Mouse (Mus musculus) urinary bladder, postnatal 25 days (tissue): Measurements from ENCODE around the gene Tctn3.

Experiments
- DNase-seq: peaks from one replicate; pipeline ENCODE4 v3.0.0; 2022; ENCODE audit warnings: low spot score

Gene Tctn3

GRCm38 (mm10) chr19:40611830-40612506, at the start of gene Tctn3, which contains the start of gene Entpd1:
Gene Tctn3, minus strand, starts transcription at chr19:40612233.
Gene Entpd1, plus strand, starts transcription at chr19:40612366.
- DNase-seq, result peak; percentile 93

DNA sequence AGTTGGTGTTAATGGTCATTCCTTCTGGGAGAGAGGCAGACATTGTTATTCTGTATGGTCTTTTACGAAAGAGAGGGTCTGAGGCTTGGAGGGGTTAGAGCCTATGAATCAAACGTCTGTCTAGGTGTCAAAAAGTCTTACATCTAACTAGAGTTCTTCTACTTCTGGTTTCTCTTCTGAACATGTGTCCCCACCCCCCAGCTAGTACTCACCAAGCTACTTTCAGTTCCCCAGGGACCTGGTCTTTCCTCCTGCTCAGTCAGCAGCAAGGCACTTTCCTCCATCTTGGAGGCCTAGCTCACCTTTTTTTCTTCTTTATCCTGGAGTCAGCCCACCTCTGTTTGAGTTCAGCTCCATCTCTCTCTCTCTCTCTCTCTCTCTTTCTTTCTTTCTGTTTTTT, 49.1 kb upstream of the Tctn3 start:
- DNase-seq, result no peak

DNA sequence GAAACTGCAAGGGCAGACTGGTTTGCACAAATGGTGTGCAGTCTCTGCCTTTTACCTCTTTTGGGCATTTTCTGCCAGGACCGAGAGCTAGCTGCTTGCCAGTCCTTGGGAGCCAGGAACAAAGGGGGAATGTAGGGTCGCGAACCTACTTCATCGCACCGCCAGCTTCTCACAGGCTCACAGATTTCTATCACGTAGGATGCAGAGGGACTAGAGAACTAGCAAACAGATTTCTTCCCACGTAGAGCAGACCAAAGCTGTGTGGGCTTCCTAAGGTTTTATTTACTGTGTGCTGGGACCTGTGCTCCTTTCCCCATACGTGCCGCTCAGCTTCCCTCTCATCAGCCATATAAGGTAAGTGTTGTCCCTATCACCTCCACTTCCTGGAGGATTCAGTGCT, 48.5 kb upstream of the Tctn3 start:
- DNase-seq, result no peak

GRCm38 (mm10) chr19:40659651-40660478, 47.8 kb upstream of the Tctn3 start:
- DNase-seq, result no peak

GRCm38 (mm10) chr19:40658935-40659334, 46.9 kb upstream of the Tctn3 start:
- DNase-seq, result no peak

DNA sequence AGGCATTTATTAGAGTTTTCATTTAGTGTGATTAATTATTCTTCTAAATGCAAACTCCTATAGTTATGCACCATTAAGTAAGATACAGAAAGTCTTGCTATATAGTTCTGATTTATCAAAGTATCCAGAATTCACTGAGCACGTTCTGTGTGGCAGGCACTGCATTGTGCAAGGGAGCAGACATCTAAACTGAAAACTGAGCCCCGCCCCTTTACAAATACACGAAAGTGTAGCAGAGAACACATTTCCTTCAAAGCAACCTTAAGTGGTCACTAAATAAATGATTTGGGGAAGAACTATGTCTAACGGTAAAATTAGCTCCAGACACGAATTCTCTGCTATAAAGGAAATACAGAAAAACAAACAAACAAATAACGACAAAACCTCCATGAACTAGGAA, 46.2 kb upstream of the Tctn3 start:
- DNase-seq, result no peak

DNA sequence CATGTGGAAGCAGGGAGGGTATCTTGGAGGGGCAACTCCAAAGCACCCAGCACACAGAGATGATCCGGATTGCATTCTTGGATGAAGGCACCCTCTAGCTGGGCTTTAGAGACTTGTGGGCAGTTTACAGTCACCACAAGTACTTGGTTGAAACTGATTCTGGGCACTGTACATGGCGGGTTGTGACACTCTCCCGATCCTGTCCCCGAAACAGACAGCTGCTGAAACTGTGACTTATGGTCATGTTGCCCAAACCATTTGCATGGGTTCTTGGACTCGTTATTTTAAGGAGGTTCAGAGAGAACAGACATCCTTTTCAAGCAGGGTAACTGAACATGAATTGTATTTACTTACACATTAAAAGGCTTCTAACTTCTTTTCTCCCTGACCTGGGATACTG, 44.2 kb upstream of the Tctn3 start:
- DNase-seq, result no peak

- no peak for DNase-seq
These were observed 38.1 kb upstream of the Tctn3 start for GRCm38 (mm10) chr19:40650090-40650489.

DNA sequence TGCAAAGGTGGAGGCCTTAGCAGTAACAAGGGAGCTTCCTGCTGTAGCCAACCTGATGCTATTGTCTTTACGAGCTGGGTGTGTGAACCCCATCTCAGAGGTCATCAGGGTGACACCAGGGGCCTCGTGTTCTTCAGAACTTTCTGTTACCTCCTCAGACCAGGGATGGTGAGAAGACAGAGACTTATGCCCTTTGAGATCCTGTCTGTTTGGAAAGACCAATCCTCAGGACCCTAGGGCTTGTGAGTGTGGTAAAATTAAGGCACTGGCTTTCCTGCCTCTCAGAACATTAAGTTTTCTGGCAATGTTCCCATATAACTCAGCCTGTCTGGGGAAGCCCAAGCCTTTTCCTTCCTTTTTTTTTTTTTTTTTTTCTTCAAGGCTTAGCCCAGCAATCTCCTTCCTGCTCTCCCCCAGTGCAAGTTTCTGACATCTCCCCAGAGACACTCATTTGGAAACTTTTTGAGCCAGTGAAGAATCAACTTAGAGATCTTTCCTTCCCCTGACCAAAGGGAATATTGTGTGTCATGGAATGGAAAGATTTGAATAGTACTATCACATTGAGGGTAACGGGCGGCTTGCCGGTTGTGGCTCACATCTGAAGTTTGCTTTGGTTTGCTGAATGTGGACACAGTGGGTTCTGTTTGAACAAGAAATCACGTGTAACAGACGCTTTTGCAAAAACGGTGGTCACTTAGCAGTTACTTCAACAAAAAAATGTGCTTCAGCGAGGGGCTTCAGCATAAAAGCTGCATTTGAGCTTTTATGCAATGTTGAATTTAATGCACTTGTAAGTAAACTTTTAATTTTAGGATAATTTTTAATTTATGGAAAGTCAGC, 35.5 kb upstream of the Tctn3 start:
- no peak for DNase-seq

DNA sequence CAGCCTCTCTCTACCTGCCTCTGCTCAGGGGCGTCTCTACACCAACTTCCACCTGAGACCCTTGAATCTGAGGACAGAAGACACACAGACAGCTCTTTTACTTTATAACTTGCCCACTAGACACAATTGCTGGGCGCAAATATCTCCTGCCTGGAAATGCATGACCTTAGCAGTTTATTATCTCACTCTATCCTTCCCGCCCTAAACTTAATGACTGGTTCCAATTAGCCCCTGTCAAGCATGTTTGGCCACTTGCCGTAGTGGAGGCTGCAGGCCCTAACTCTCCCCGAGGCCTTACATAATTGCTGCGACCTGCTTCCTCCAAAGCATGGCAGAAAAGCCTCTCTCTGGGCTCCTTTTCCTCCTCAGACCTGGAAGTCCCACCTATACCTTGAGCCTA, 34.3 kb upstream of the Tctn3 start:
- no peak for DNase-seq

- no peak for DNase-seq
These were observed 31.8 kb upstream of the Tctn3 start for GRCm38 (mm10) chr19:40643846-40644245.

DNA sequence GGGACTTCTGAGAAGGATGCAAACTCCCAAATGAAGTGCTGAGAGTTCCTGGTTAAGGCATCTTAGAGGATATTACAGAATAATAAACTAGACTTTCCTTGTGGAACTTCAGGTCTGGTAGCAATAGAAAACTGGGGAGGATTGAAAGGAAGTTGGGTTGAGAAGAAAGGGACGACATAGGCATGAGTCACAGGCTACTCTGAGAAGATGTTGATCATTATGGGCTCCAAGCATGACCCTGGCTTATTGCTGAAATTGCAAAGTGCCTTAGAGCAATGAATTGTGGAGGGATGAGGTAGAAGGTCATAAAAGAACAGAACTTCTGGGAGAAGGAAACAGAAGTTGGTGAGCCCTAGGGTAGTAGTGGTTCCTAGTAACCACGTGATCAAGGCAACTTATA, 28.8 kb upstream of the Tctn3 start:
- no peak for DNase-seq

- DNase-seq, result no peak
These were observed 27.8 kb upstream of the Tctn3 start for GRCm38 (mm10) chr19:40639729-40640304.

GRCm38 (mm10) chr19:40638582-40638981, 26.5 kb upstream of the Tctn3 start:
- DNase-seq, result no peak

DNA sequence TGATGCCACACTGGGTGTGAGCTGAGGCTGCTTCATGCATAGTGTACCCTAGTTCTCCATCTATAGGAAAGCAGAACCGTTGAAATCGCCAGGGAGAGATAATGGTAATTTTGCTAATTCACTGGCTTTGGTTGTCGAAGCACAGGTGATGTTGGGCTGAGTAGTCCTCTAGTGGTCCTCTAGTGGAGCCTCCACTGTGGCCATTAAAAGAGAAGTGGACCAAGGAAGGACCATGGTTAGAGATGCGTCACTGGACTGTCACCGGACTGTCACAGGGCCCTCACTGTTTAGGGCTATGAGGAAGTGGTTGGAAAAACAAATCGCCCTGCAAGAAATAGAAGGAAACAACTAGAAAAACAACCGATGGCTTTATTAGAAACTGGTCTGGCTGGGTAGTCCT, 25.6 kb upstream of the Tctn3 start:
- no peak for DNase-seq

DNA sequence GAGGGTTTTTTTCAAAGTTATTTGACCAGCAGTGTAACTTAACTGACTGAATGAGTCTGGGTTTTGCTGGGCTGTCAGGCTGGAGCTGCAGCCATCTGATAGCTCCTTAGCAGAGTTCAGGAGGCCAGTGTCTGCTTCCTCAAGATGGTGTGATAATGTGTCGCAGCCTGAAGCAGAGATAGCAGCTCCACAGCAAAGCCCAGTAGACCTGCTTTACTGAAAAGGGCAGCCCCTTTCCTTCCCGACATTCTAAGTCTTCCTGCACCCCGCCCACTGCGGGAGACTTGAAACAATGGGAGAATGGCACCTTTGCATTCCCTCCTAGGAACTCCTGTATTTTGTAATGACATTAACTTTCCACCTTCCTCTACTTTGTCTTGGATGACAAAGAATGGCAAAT, 25.1 kb upstream of the Tctn3 start:
- no peak for DNase-seq

- no peak for DNase-seq
These were observed 21.1 kb upstream of the Tctn3 start for GRCm38 (mm10) chr19:40633144-40633543.

DNA sequence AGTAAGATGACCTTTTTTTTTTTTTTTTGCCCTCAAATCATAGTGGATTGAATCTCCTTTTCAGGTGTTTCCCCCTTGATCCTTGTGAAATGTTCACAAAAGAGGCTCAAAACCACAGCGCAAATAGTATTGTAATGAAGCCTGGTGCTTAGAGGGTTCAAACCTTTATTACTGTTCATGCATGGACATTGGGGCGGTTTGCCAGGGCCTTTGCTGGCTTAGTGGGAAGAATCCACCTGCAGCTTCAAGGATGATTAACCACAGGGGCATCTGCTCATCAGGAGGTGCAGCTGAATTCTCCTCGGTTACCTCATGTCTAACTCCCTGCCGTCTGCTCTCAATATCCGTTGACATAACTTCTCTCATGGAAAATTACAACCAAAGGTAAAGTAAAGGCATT, 20.6 kb upstream of the Tctn3 start:
- no peak for DNase-seq

DNA sequence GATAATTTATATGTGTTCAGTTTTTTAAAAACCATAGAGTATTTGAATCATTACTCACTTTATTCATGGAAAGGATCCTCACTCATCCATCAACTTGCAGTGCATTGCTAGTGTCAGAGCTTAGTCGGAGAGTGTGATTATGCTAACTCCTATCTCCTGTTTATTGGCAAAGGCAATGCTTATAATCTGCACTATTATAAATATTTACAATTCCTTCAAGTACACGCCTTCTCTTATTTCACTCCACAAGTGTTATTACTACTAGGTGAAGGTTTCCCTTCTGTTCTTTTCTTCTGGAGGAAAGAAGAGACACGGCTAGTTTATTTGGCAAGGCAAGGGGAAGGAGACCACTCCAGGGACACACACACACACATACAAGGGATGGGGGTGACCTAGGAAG, 20.2 kb upstream of the Tctn3 start:
- no peak for DNase-seq

DNA sequence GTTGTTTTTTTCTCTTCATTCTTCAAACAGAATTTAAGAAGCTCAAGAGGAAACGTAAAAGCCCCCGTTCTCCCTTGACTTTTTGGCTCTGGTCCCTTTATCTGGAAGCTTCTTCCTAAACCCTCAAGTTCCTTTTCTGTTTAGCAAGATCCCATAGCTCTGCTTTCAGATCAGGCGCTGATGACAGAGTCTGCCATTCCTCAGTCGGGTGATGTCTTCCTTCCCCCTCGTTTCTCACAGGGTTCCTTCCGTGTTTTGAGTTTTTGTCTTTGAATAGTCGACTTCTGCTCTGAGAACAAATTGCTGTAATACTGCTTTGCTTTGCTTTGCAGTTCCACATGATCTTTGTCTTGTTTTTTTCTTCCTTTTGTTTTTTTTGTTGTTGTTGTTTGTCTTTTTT, 18.6 kb upstream of the Tctn3 start:
- DNase-seq, result no peak

DNA sequence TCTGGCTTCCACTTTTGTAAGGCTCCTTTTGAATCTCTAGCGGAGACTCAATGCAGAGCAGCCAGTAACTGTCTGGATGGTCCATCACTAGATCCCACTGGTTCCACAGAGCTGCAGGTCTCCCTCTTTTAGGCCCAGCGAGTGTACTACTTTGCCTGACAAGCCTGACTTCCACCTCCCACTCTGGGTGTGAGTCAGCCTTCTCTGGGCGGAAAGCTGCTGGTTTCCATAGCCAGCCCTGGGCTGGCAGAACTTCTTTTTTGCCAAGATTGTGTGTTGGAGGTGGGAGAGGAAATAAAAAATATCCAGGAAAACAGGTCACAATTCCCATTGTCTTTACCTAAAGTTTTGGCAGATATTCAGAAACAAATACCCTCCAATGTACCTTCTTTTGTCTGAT, 18.1 kb upstream of the Tctn3 start:
- no peak for DNase-seq

DNA sequence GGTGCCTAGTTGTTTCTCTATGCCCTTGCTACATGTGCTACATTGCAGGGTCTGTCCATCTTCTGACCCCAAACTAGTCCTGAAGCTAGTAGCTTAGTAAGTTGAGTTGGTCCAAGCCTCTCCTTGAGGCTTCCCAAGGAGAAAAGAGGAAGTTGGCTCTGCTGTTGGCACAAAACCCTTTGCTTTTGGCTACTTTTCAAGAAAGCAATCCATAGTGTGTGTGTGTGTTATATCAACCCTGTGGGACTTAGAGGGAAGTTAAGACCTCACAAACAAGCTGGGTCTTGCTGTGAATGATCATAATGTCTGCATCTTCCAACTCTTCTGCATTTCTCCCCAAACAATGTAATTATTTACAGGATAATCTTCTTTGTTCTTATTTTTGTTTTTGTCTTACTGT, 16.9 kb upstream of the Tctn3 start:
- no peak for DNase-seq
